Mouse (Mus musculus) thymus, postnatal 36 days (tissue): Measurements from ENCODE around the gene Lrrc74a.
A peak's percentile ranks its signal among the peaks of the same experiment; 100 is the strongest.

Experiments used
- DNase-seq, 2 experiments: peaks; one replicate each; pipeline ENCODE4 v3.0.0; 2022; ENCODE audit warnings: mixed read lengths in 2 of 2

Lrrc74a gene

GRCm38 (mm10) chr12:86804857-86805256, 70.7 kb downstream of the Lrrc74a start:
- no peak for DNase-seq

- no peak for DNase-seq
Measured at GRCm38 (mm10) chr12:86805315-86805714, 71.1 kb downstream of the Lrrc74a start.

- no peak for DNase-seq
Measured at GRCm38 (mm10) chr12:86806031-86806922, 72.1 kb downstream of the Lrrc74a start.

GRCm38 (mm10) chr12:86806923-86807794, 73.0 kb downstream of the Lrrc74a start:
- peak; percentile 62 to 80 for DNase-seq

- peak in 1 of 2 experiments; percentile 71 for DNase-seq
Measured at GRCm38 (mm10) chr12:86807795-86808128, 73.6 kb downstream of the Lrrc74a start.

GRCm38 (mm10) chr12:86808856-86809255, 74.7 kb downstream of the Lrrc74a start:
- no peak for DNase-seq

- DNase-seq = no peak
Measured at GRCm38 (mm10) chr12:86810040-86810439, 75.9 kb downstream of the Lrrc74a start.

- DNase-seq = peak; percentile 82 to 91
Measured at GRCm38 (mm10) chr12:86810725-86811444, 76.7 kb downstream of the Lrrc74a start.

- DNase-seq = no peak
Measured at GRCm38 (mm10) chr12:86812782-86813181, 78.6 kb downstream of the Lrrc74a start.
